Mouse (Mus musculus) MEL (cell line): ENCODE measurements at regions not wholly inside any gene's neighbourhood (a gene's known extent, or its start where the extent isn't known, plus 50 kb on each side); places are given as distances from the start of the nearest gene placed in this dataset.

Experiments used
- EP300 ChIP-seq, 2 experiments: IDR thresholded peaks; 2 replicates each; pipeline ENCODE4 v1.6.1; 2011; ENCODE audit warnings: improper control_type of control experiment in 2 of 2, low read length in 2 of 2, low read depth in 1 of 2, mild to moderate bottlenecking in 1 of 2
- ETS1 ChIP-seq: IDR thresholded peaks from 2 replicates; pipeline ENCODE4 v1.6.1; 2012; ENCODE audit warnings: low read depth, mild to moderate bottlenecking, inconsistent platforms, low read length, improper control_type of control experiment, moderate library complexity
- GATA1 ChIP-seq: IDR thresholded peaks from 2 replicates; pipeline ENCODE4 v1.6.1; 2011; ENCODE audit warnings: low read depth, low read length, improper control_type of control experiment
- RAD21 ChIP-seq: IDR thresholded peaks from 2 replicates; pipeline ENCODE4 v1.6.1; 2011; ENCODE audit warnings: mild to moderate bottlenecking, low read depth, low read length, improper control_type of control experiment
- USF2 ChIP-seq, 2 experiments: IDR thresholded peaks; 2 replicates each; pipeline ENCODE4 v1.6.1; 2011 to 2012; ENCODE audit warnings: improper control_type of control experiment in 2 of 2, low read length in 2 of 2, borderline replicate concordance in 1 of 2, inconsistent platforms in 1 of 2, low read depth in 1 of 2, mild to moderate bottlenecking in 1 of 2; ENCODE audit not compliant: insufficient read depth in 1 of 2
- ZMIZ1 ChIP-seq: IDR thresholded peaks from 2 replicates; pipeline ENCODE4 v1.6.1; 2012; ENCODE audit warnings: low read depth, mild to moderate bottlenecking, inconsistent platforms, low read length, improper control_type of control experiment, moderate library complexity

DNA sequence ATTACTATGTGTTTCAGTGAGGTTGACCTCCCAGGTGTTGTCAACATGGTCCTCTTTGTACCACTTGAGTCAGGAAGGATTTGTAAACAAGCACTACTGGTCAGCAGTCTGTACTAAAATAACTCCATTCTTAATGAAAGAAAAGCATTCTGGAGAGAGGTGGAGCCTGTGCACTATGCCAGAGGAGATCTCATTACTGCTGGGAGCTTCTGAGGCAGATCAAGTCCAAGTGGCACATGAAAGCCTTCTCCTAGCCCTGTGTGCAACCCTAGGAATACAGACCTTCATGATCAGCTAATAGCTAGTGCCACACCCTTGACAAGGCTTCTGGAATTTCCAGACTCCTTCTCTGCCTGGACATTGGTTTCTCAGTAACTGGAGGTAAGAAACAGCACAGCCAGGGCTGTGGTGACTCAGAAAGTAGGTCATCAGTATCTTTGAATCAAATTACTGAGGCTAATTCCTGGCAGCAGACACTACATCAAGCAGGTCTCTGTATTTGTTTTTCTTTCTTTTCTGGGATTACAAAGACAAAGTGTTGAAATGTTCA is 105.9 kb upstream of the Mgat5 start:
- TF ChIP-seq USF2 (IDR thresholded peaks at IDR 0.05; ENCODE audit: borderline replicate concordance in 1 of 2, insufficient read depth in 1 of 2, low read depth in 1 of 2, low read length in 2 of 2) = no peak
- TF ChIP-seq ETS1 = no peak
- TF ChIP-seq GATA1 = no peak
- TF ChIP-seq EP300 (IDR thresholded peaks at IDR 0.05; ENCODE audit: low read depth in 1 of 2, low read length in 2 of 2) = no peak
- no peak for TF ChIP-seq RAD21
- TF ChIP-seq ZMIZ1 = no peak
